Mouse (Mus musculus): ENCODE data around the gene Ints5. TPM values are rescaled to one million over a fixed set of nuclear protein-coding genes. Genes with fewer than 3 reads are reported as not detected.
A peak's percentile ranks its signal among the peaks of the same experiment; 100 is the strongest.

The Ints5 gene
- polyA plus RNA-seq, 1 experiment from 2014 or later = 21.2 TPM

DNA sequence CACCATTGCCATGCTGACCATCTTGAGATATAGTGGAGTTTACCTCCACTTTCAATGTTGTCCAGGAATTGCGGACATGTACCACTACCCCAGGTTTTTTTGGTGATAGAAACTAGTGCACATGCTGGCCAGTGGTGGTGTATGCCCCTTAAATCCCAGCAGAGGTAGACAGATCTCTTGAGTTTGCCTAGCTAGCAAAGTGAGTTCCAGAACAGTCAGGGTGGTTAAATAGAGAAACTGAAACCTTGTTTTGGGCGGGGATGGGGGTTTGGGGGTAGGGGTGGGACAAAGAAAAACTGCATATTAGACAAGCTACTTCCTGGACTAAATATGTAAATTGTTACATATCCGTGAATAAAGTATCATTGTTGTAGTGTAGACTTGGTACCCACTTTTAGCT is 26.2 kb downstream of the Ints5 start:
- H3K4me3 ChIP-seq = no peak overlapping the region
- peaks cover 34% of the 10 kb centered on the region for H3K36me3 ChIP-seq
- WGBS = 92% methylated on average over 3 of the region's 3 CpGs
- H3K27ac ChIP-seq = no peak overlapping the region
- ATAC-seq (replicated peaks; ENCODE audit: insufficient number of reproducible peaks, insufficient read depth, low FRiP score, low read depth) = no peak
- no peak overlapping the region for H3K9ac ChIP-seq
- no peaks in the 10 kb centered on the region for H3K27me3 ChIP-seq
- peaks cover 15% of the 10 kb centered on the region for H3K4me1 ChIP-seq (replicated peaks)
- H3K9me3 ChIP-seq (replicated peaks) = no peaks in the 10 kb centered on the region
- H3K4me2 ChIP-seq = no peak overlapping the region

GRCm38 (mm10) chr19:8919684-8920072 is 26.9 kb downstream of the Ints5 start:
- H3K36me3 ChIP-seq = peaks cover 27% of the 10 kb centered on the region
- no peaks in the 10 kb centered on the region for H3K9me3 ChIP-seq (replicated peaks)
- H3K4me3 ChIP-seq = peak overlapping the region; percentile 92
- peak overlapping the region; percentile 93 for H3K27ac ChIP-seq
- no peak for ATAC-seq (replicated peaks; ENCODE audit: insufficient number of reproducible peaks, insufficient read depth, low FRiP score, low read depth)
- peak overlapping the region; percentile 77 for H3K4me2 ChIP-seq
- 0 out of 2 replicates have a peak overlapping the region, but pooled peaks have one; percentile 79 for H3K9ac ChIP-seq
- peaks cover 15% of the 10 kb centered on the region for H3K4me1 ChIP-seq (replicated peaks)
- no peaks in the 10 kb centered on the region for H3K27me3 ChIP-seq
- WGBS = 68% methylated on average over 6 of the region's 6 CpGs

DNA sequence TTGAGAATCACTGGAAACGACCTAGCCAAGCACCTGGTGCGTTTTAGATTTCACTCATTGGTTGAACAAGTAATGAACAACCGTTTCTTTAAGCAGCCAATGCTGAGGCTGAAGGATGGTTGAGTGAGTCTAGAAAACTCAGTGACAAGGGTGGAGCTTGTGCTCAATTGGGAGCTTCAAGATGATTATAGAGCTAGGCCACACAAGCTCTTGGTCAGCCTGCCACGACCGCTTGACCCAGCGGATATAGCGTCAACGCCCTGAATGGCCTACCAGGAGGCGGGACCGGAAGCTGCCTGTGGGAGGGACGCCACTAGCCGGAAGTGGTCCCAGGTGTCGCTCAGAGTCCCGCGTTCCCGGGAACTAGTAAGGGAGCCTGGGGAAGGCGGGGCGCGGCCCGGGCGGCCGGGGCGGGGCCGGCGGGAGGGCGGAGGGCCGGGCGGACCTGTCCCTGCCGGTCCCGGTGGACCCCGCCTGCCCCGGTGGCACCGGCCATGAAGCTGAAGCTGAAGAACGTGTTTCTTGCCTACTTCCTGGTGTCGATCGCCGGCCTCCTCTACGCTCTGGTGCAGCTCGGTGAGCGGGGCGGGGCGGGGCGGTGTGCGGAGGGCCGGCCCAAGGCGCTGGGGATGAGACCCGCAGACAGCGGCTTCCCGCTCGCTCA is 27.4 kb downstream of the Ints5 start, which contains the start of gene B3gat3:
Gene B3gat3 (plus strand): TSS at position 302 of the 664 bp plus-strand sequence.
- H3K4me2 ChIP-seq = peak within 1 kb of the TSS; percentile 77
- WGBS = 2% methylated on average over 49 of the region's 50 CpGs
- H3K4me1 ChIP-seq (replicated peaks) = peaks cover 15% of the 10 kb centered on the region
- ATAC-seq (replicated peaks; ENCODE audit: insufficient number of reproducible peaks, insufficient read depth, low FRiP score, low read depth) = peak; percentile 97
- no peaks in the 10 kb centered on the region for H3K27me3 ChIP-seq
- H3K36me3 ChIP-seq = peaks cover 23% of the 10 kb centered on the region
- no peaks in the 10 kb centered on the region for H3K9me3 ChIP-seq (replicated peaks)
- peak within 1 kb of the TSS; percentile 92 for H3K4me3 ChIP-seq
- H3K9ac ChIP-seq = peak within 1 kb of the TSS; percentile 79
- H3K27ac ChIP-seq = peak within 1 kb of the TSS; percentile 93

DNA sequence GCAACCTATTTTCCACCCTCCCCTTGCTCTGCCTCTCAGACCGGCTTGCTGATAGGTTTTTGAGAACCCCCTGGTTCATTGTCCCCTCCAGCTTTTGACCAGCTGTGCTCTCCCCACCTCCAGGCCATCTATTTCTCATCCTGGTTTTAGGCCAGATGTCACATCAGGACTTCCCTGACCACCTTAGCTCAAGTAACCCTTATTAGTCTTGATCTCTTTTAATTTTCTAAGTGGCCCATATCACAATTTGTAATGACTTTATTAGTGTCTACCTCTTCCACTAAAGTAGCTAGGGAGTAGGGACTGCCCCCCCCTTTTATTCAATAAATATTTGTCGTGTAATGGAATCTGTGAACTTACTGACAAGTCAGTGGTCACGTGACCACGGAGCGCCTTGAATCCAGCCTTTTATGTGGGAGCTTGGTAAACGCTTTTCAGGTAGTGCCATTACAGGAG is 28.1 kb downstream of the Ints5 start:
- Histone ChIP-seq H3K9me3 (replicated peaks) (no peaks in the 10 kb centered on the region), H3K36me3 (peaks cover 23% of the 10 kb centered on the region), H3K27ac (peak overlapping the region; percentile 93), H3K4me1 (replicated peaks) (peaks cover 15% of the 10 kb centered on the region), H3K4me2 (peak overlapping the region; percentile 77), H3K4me3 (peak overlapping the region; percentile 92), H3K9ac (peak overlapping the region; percentile 79), H3K27me3 (no peaks in the 10 kb centered on the region)
- under 1% methylated on average over 6 of the region's 6 CpGs for WGBS
- peak; percentile 21; the same call in 1 of the 2 replicates for ATAC-seq (replicated peaks; ENCODE audit: insufficient number of reproducible peaks, insufficient read depth, low FRiP score, low read depth)

DNA sequence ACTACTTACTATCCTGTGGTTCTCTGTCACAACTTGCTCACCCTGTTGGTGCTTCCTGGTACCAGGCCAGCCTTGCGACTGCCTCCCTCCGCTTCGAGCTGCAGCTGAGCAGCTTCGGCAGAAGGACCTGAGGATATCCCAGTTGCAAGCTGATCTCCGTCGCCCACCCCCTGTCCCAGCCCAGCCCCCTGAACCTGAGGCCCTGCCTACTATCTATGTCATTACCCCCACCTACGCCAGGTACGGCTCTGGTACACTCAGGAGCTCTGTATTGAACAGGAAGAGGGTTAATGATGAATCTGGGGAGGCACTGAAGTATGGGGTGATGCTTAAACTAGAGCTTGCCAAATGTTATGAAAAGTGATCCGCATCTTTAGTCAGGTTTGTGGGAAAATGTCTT is 28.9 kb downstream of the Ints5 start:
- Histone ChIP-seq H3K4me1 (replicated peaks) (peaks cover 15% of the 10 kb centered on the region), H3K4me3 (no peak overlapping the region), H3K27ac (no peak overlapping the region), H3K9ac (peak overlapping the region; percentile 79; the same call in 1 of the 2 replicates), H3K27me3 (no peaks in the 10 kb centered on the region), H3K9me3 (replicated peaks) (no peaks in the 10 kb centered on the region), H3K4me2 (peak overlapping the region; percentile 77), H3K36me3 (peaks cover 20% of the 10 kb centered on the region; the same call in 1 of the 2 replicates)
- ATAC-seq (replicated peaks; ENCODE audit: insufficient number of reproducible peaks, insufficient read depth, low FRiP score, low read depth) = no peak
- 72% methylated on average over 9 of the region's 9 CpGs for WGBS

- Histone ChIP-seq H3K27me3 (no peaks in the 10 kb centered on the region; the same call in 1 of the 2 replicates), H3K4me3 (no peak overlapping the region), H3K36me3 (peaks cover 31% of the 10 kb centered on the region), H3K9ac (no peak overlapping the region), H3K4me1 (replicated peaks) (peaks cover 23% of the 10 kb centered on the region), H3K27ac (no peak overlapping the region), H3K9me3 (replicated peaks) (no peaks in the 10 kb centered on the region), H3K4me2 (no peak overlapping the region)
- no peak for ATAC-seq (replicated peaks; ENCODE audit: insufficient number of reproducible peaks, insufficient read depth, low FRiP score, low read depth)
- WGBS = 75% methylated on average over 2 of the region's 2 CpGs
Observed at GRCm38 (mm10) chr19:8926766-8927165, 34.0 kb downstream of the Ints5 start.

DNA sequence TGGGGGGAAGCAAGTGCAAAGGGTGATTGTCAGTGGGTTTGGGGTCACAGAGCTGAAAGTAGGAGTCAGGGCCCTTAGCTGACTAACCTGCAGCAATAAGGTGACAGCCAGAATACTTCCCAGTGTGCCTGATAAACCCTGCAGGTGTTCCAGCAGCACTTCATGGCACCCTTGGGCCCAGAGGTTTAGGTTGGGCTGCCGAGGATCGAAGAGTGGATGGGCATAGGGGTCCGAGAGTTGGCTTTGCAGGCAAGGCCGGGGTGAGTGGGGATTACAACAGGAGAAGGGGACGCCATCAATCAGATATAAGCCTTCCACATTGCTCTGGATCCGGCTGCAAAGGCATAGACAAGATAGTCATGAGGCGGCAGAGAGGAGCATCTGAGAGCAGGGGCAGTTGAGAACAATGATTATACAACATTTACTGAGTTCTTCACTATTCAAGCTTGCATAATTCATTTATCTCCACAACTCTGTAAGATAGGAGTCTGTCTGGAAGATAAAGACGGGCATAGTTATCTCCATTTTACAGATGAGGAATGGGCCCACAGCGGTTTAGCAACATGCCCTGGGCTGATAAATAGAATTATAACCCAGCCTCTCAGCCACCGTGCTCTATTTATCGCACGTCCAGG is 35.2 kb downstream of the Ints5 start:
- Histone ChIP-seq H3K9ac (no peak overlapping the region), H3K36me3 (peaks cover 30% of the 10 kb centered on the region), H3K27ac (0 out of 2 replicates have a peak overlapping the region, but pooled peaks have one; percentile 80), H3K4me1 (replicated peaks) (peaks cover 22% of the 10 kb centered on the region), H3K9me3 (replicated peaks) (no peaks in the 10 kb centered on the region), H3K4me3 (no peak overlapping the region), H3K4me2 (no peak overlapping the region), H3K27me3 (no peaks in the 10 kb centered on the region; the same call in 1 of the 2 replicates)
- no peak for ATAC-seq (replicated peaks; ENCODE audit: insufficient number of reproducible peaks, insufficient read depth, low FRiP score, low read depth)
- 82% methylated on average over 12 of the region's 12 CpGs for WGBS

DNA sequence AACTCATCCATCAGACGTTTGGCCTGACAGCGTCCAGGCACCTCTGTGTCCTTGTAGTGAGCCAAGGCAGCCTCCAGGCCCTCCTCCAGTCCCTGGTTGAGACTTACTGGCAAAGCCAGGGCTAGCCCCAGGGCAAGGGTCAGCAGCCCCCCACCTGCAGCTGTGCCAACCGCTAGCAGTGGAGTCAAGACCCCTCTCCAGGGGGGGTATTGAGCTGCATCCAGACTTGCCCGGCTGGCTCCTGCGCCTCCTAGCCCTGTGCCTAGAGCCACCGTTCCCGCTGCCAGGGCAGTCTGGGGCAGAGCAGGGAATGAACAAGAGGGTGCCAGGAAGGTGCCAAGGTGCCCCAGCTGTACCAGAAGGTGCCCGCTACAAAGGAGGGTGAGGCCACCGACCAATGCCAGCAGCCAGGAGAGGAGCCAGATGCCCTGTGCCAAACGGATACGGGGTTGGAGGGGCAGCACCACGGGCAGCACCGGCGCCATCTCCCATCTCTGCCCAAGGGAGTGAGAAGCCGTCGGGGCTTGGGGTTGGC is 36.0 kb downstream of the Ints5 start:
- Histone ChIP-seq H3K9me3 (replicated peaks) (no peaks in the 10 kb centered on the region), H3K9ac (peak overlapping the region; percentile 92), H3K4me2 (peak overlapping the region; percentile 88), H3K36me3 (peaks cover 36% of the 10 kb centered on the region), H3K4me1 (replicated peaks) (peaks cover 22% of the 10 kb centered on the region), H3K27me3 (no peaks in the 10 kb centered on the region; the same call in 1 of the 2 replicates), H3K27ac (peak overlapping the region; percentile 80), H3K4me3 (peak overlapping the region; percentile 93)
- WGBS = 18% methylated on average over 16 of the region's 16 CpGs
- 0 out of 2 replicates have a peak, but pooled peaks have one; percentile 1 for ATAC-seq (replicated peaks; ENCODE audit: insufficient number of reproducible peaks, insufficient read depth, low FRiP score, low read depth)

DNA sequence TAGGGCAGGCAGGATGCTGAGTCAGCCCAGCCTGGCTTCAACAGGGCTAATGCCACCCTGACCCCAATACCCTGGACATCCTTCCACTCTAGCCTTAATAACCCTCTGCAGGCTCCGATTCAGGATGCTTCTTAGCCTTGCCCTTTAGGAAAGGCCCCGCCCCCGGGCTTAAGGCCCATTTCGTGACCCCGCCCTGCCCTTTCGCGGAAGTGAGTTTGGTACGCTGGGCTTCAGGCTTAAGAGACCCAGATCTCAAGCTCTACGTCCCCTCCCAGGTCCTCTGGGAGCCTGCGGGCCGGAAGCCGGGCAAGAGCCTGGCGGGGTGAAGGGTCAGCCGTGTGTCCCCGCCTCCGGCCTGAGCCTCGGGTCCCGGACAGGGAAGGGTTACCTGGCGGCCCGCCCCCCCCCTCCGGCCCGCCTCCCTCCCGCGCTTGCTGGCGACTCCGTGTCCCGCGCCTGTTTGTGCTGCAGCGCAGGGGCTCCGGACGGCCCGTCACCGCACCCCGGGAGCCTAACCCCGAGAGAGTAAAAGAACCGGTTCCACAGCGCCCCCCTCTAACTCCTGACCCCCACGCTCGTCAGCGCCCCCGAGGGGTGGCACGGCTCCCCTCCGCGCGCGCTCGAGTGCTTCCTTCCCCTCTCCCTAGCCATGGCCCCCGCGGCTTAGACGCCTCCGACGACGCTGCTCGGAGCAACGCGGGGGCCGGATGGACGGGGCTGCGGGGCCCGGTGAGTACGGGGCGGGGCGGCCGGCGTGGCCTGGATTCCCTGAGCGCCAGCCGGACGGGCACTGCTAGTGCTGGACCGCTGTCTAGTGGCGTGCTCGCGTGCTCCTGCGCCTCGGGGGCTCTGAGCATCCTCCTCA is 36.7 kb downstream of the Ints5 start, which contains the start of the genes Rom1 and Eml3:
Gene Rom1 (minus strand): TSS at position 133 of the 865 bp plus-strand sequence.
Gene Eml3 (plus strand): TSS at position 329 of the 865 bp plus-strand sequence.
- Histone ChIP-seq H3K9me3 (replicated peaks) (no peaks in the 10 kb centered on the region), H3K4me2 (peak within 1 kb of the TSS; percentile 88), H3K4me3 (peak within 1 kb of the TSS; percentile 93), H3K27me3 (no peaks in the 10 kb centered on the region; the same call in 1 of the 2 replicates), H3K36me3 (peaks cover 39% of the 10 kb centered on the region), H3K4me1 (replicated peaks) (peaks cover 22% of the 10 kb centered on the region), H3K27ac (peak within 1 kb of the TSS; percentile 80), H3K9ac (peak within 1 kb of the TSS; percentile 92)
- under 1% methylated on average over 67 of the region's 74 CpGs for WGBS
- ATAC-seq (replicated peaks; ENCODE audit: insufficient number of reproducible peaks, insufficient read depth, low FRiP score, low read depth) = peak; percentile 77

DNA sequence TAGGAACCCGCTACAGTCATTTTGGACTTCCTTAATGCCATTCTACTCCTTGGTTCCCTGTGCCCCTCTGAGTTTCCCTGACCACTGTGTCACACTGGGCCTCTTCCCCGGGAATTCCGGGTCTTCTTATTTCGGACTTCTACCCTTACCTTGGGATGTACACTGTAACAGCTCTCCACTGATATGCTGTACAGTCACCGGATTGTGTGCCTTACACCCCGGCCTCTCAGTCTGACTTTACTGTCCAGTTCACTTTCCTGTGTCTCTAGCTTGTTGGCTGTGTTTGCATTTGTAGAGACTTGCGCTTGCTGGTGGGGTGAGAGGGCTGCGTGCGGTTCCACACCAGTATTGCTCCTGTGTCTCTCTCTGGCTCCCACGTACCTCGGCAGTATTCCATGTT is 37.3 kb downstream of the Ints5 start:
- Histone ChIP-seq H3K9me3 (replicated peaks) (no peaks in the 10 kb centered on the region), H3K27me3 (no peaks in the 10 kb centered on the region; the same call in 1 of the 2 replicates), H3K4me1 (replicated peaks) (peaks cover 22% of the 10 kb centered on the region), H3K36me3 (peaks cover 46% of the 10 kb centered on the region), H3K4me2 (peak overlapping the region; percentile 88), H3K9ac (peak overlapping the region; percentile 92), H3K4me3 (peak overlapping the region; percentile 93), H3K27ac (peak overlapping the region; percentile 80)
- no peak for ATAC-seq (replicated peaks; ENCODE audit: insufficient number of reproducible peaks, insufficient read depth, low FRiP score, low read depth)
- WGBS = 6% methylated on average over 11 of the region's 11 CpGs
